Mouse (Mus musculus) hindbrain, embryonic 11.5 days (tissue): Measurements from ENCODE around the gene Zfp445. TPM values are rescaled to one million over a fixed set of nuclear protein-coding genes. Genes with fewer than 3 reads are reported as not detected.

Source experiments
- ATAC-seq: fragments of 200-750 bp; cut with Nextera tagmentation; 2 replicates; pipeline ENCODE4 v1.8.0; 2017; ENCODE audit warnings: mild to moderate bottlenecking, moderate TSS enrichment, moderate library complexity; ENCODE audit not compliant: low FRiP score
- DNase-seq: peaks from one replicate; pipeline ENCODE4 v3.0.0-alpha.2; 2015; ENCODE audit warnings: low spot score
- H3K27ac ChIP-seq: fragments of 300-500 bp; sonication (generic); 2 replicates; pipeline ENCODE4 v1.5.1; 2014; ENCODE audit warnings: mild to moderate bottlenecking, low read depth, low read length
- H3K27me3 ChIP-seq: fragments of 300-500 bp; sonication (generic); 2 replicates; pipeline ENCODE4 v1.6.1; 2014; ENCODE audit warnings: mild to moderate bottlenecking, low read length, moderate library complexity, mixed read lengths; ENCODE audit not compliant: control insufficient read depth, insufficient read depth
- H3K36me3 ChIP-seq: fragments of 300-500 bp; sonication (generic); 2 replicates; pipeline ENCODE4 v1.6.1; 2014; ENCODE audit warnings: mild to moderate bottlenecking, low read length, moderate library complexity, mixed read lengths; ENCODE audit not compliant: control insufficient read depth, insufficient read depth
- H3K4me1 ChIP-seq: fragments of 300-500 bp; sonication (generic); replicated peaks from 2 replicates; pipeline ENCODE4 v1.6.1; 2014; ENCODE audit warnings: low read length, mixed read lengths; ENCODE audit not compliant: control insufficient read depth, insufficient read depth
- H3K4me2 ChIP-seq: fragments of 300-500 bp; sonication (generic); replicated peaks from 2 replicates; pipeline ENCODE4 v1.6.1; 2014; ENCODE audit warnings: mild to moderate bottlenecking, low read depth, low read length
- H3K4me3 ChIP-seq: fragments of 300-500 bp; sonication (generic); 2 replicates; pipeline ENCODE4 v1.5.1; 2014; ENCODE audit warnings: low read depth, low read length
- H3K9ac ChIP-seq: fragments of 300-500 bp; sonication (generic); 2 replicates; pipeline ENCODE4 v1.6.1; 2014; ENCODE audit warnings: low read depth, low read length
- H3K9me3 ChIP-seq: fragments of 300-500 bp; sonication (generic); 2 replicates; pipeline ENCODE4 v1.6.1; 2016; ENCODE audit warnings: low read length; ENCODE audit not compliant: control insufficient read depth
- WGBS: fragments of 180-500 bp; shearing (Covaris S2); extraction: QIAGEN DNeasy Blood & Tissue Kit; methylation state at CpG from one replicate; pipeline ENCODE4 v1.1.7; 2014; 5-methylcytosine and 5-hydroxymethylcytosine counted together
- polyA plus RNA-seq: library from polyadenylated mRNA; unstranded; fragments of >200 nt; fragmentation: Nextera tagmentation; extraction: Ambion mirVana; gene quantifications from 2 replicates; pipeline ENCODE4 v1.2.1, GENCODE M21; 2014

The Zfp445 gene
- polyA plus RNA-seq: 75.0 and 77.3 TPM in 2 replicates

GRCm38 (mm10) chr9:122865697-122866166 is at the start of gene Zfp445:
Zfp445 (minus strand) TSS chr9:122866006.
- ATAC-seq (peak; percentile 91), DNase-seq (peak; percentile 90)
- Histone ChIP-seq H3K9ac (peak within 1 kb of the TSS; percentile 96), H3K9me3 (no peaks in the 10 kb centered on the region; the same call in 1 of the 2 replicates), H3K36me3 (peaks cover 16% of the 10 kb centered on the region), H3K4me3 (peak within 1 kb of the TSS; percentile 83), H3K27me3 (no peaks in the 10 kb centered on the region), H3K4me2 (peak within 1 kb of the TSS; percentile 44), H3K4me1 (no peaks in the 10 kb centered on the region), H3K27ac (peak within 1 kb of the TSS; percentile 65)
- under 1% methylated on average over 34 of the region's 34 CpGs for WGBS

- Histone ChIP-seq H3K9me3 (no peaks in the 10 kb centered on the region), H3K9ac (peak overlapping the region; percentile 85), H3K4me3 (peak overlapping the region; percentile 57), H3K4me2 (peak overlapping the region; percentile 59), H3K27ac (peak overlapping the region; percentile 40; the same call in 1 of the 2 replicates), H3K36me3 (no peaks in the 10 kb centered on the region), H3K27me3 (no peaks in the 10 kb centered on the region), H3K4me1 (no peaks in the 10 kb centered on the region)
- 12% methylated on average over 32 of the region's 32 CpGs for WGBS
- ATAC-seq: peak; percentile 98
- DNase-seq: peak; percentile 90
Measured at GRCm38 (mm10) chr9:122902717-122903535, 37.1 kb upstream of the Zfp445 start.

- WGBS: 91% methylated on average over 2 of the region's 2 CpGs
Measured at GRCm38 (mm10) chr9:122901047-122901446, 35.2 kb upstream of the Zfp445 start.

GRCm38 (mm10) chr9:122886372-122887179 is 20.8 kb upstream of the Zfp445 start:
- 8% methylated on average over 54 of the region's 54 CpGs for WGBS
- Histone ChIP-seq H3K4me2 (peak overlapping the region; percentile 85), H3K9ac (peak overlapping the region; percentile 90), H3K36me3 (no peaks in the 10 kb centered on the region), H3K4me3 (peak overlapping the region; percentile 70), H3K27me3 (no peaks in the 10 kb centered on the region), H3K9me3 (no peaks in the 10 kb centered on the region), H3K4me1 (no peaks in the 10 kb centered on the region; the same call in 1 of the 2 replicates), H3K27ac (no peak overlapping the region)
- peak; percentile 87 for ATAC-seq
- DNase-seq: peak; percentile 76

More at GRCm38 (mm10) chr9:122901047-122901446, 35.2 kb upstream of the Zfp445 start:
- DNase-seq: no peak
- H3K4me1 ChIP-seq: no peaks in the 10 kb centered on the region
- no peak overlapping the region for H3K9ac ChIP-seq
- no peak overlapping the region for H3K27ac ChIP-seq
- no peaks in the 10 kb centered on the region for H3K36me3 ChIP-seq
- H3K4me3 ChIP-seq: no peak overlapping the region
- no peaks in the 10 kb centered on the region for H3K9me3 ChIP-seq
- H3K27me3 ChIP-seq: no peaks in the 10 kb centered on the region
- H3K4me2 ChIP-seq: no peak overlapping the region
- no peak for ATAC-seq

GRCm38 (mm10) chr9:122885385-122885784 is 19.6 kb upstream of the Zfp445 start, which contains the start of gene Zkscan7:
Zkscan7 (plus strand) TSS chr9:122885685.
- Histone ChIP-seq H3K4me3 (peak within 1 kb of the TSS; percentile 70), H3K4me2 (peak within 1 kb of the TSS; percentile 85), H3K27ac (no peak within 1 kb of the TSS), H3K36me3 (no peaks in the 10 kb centered on the region), H3K9me3 (no peaks in the 10 kb centered on the region), H3K9ac (no peak within 1 kb of the TSS; the same call in 1 of the 2 replicates), H3K4me1 (no peaks in the 10 kb centered on the region; the same call in 1 of the 2 replicates), H3K27me3 (no peaks in the 10 kb centered on the region)
- no peak for DNase-seq
- 82% methylated on average over 3 of the region's 3 CpGs for WGBS
- ATAC-seq: no peak

- no peak overlapping the region for H3K4me2 ChIP-seq
- ATAC-seq: no peak
Measured at GRCm38 (mm10) chr9:122875145-122875544, 9.3 kb upstream of the Zfp445 start.

GRCm38 (mm10) chr9:122874653-122875052 is 8.8 kb upstream of the Zfp445 start:
- no peak overlapping the region for H3K4me3 ChIP-seq
- ATAC-seq (no peak), DNase-seq (no peak)
- no peak overlapping the region for H3K9ac ChIP-seq
- no peaks in the 10 kb centered on the region for H3K9me3 ChIP-seq
- H3K4me2 ChIP-seq: no peak overlapping the region
- no peaks in the 10 kb centered on the region for H3K4me1 ChIP-seq
- H3K27ac ChIP-seq: no peak overlapping the region
- WGBS: 69% methylated on average over 1 of the region's 1 CpGs
- H3K36me3 ChIP-seq: no peaks in the 10 kb centered on the region
- H3K27me3 ChIP-seq: no peaks in the 10 kb centered on the region

More at GRCm38 (mm10) chr9:122875145-122875544, 9.3 kb upstream of the Zfp445 start:
- no peak overlapping the region for H3K4me3 ChIP-seq
- no peak for DNase-seq
- H3K4me1 ChIP-seq: no peaks in the 10 kb centered on the region
- WGBS: 94% methylated on average over 2 of the region's 2 CpGs
- no peak overlapping the region for H3K27ac ChIP-seq
- H3K9ac ChIP-seq: no peak overlapping the region
- H3K9me3 ChIP-seq: no peaks in the 10 kb centered on the region
- no peaks in the 10 kb centered on the region for H3K36me3 ChIP-seq
- no peaks in the 10 kb centered on the region for H3K27me3 ChIP-seq

GRCm38 (mm10) chr9:122872595-122872994 is 6.8 kb upstream of the Zfp445 start:
- no peak overlapping the region for H3K9ac ChIP-seq
- no peaks in the 10 kb centered on the region for H3K27me3 ChIP-seq
- no peak overlapping the region for H3K4me3 ChIP-seq
- no peak overlapping the region for H3K4me2 ChIP-seq
- ATAC-seq: no peak
- H3K36me3 ChIP-seq: no peaks in the 10 kb centered on the region
- 82% methylated on average over 4 of the region's 4 CpGs for WGBS
- H3K9me3 ChIP-seq: no peaks in the 10 kb centered on the region
- DNase-seq: no peak
- no peak overlapping the region for H3K27ac ChIP-seq
- H3K4me1 ChIP-seq: no peaks in the 10 kb centered on the region
